ENCODE assay signal across 8 mouse cellular contexts in genomic region chr11:8137366-8137765, GRCm38 (mm10).
DNase-seq lines count a peak whose midpoint lies in the region; ATAC-seq and TF ChIP-seq lines count a peak whose summit lies in the region.

No protein-coding gene starts in this region.

- DNase-seq in adrenal gland, postnatal 36 days = peak; percentile 7
- no peak for DNase-seq in adrenal gland, adult 18-20 months (ENCODE audit: low spot score in 2 of 2)
- DNase-seq in layer of hippocampus, adult 2 months (ENCODE audit: low spot score in 2 of 2) = no peak
- no peak for DNase-seq in layer of hippocampus, adult 11-12 months (ENCODE audit: low spot score)
- DNase-seq in ES-CJ7 (ENCODE audit: low read depth, low spot score) = peak; percentile 38
- peak; percentile 46 for DNase-seq in kidney, adult 9 months
- no peak for DNase-seq in Muller cell, postnatal 12 days (ENCODE audit: inconsistent ontology term)

- no peak for ATAC-seq in granulocyte monocyte progenitor cell, adult 5-6 weeks (replicated peaks; ENCODE audit: poor library complexity, severe bottlenecking)

- no peak overlapping the region for H3K27ac ChIP-seq in layer of hippocampus, adult 2 months

- H3K4me3 ChIP-seq in layer of hippocampus, adult 2 months = no peak overlapping the region

- peak; percentile 70 for TF ChIP-seq CTCF in layer of hippocampus, adult 2 months (conservative IDR thresholded peaks at IDR 0.05)

Comparison
In these comparisons a context has a peak if more than half of its experiments do, and no peak if none do; other contexts are left out.
1. DNase-seq: peak in adrenal gland, postnatal 36 days (2 of 2), ES-CJ7 (single experiment) and kidney, adult 9 months (single experiment); none in adrenal gland, adult 18-20 months (0 of 2), layer of hippocampus, adult 2 months (0 of 2), layer of hippocampus, adult 11-12 months (single experiment) and Muller cell, postnatal 12 days (single experiment).